Mouse (Mus musculus) heart, embryonic 16.5 days (tissue): ENCODE data around the gene Klhl8. TPM values are rescaled to one million over a fixed set of nuclear protein-coding genes. Genes with fewer than 3 reads are reported as not detected.

ENCODE experiments used
- ATAC-seq: fragments of 200-750 bp; cut with Nextera tagmentation; replicated peaks from 2 replicates; pipeline ENCODE4 v1.8.0; 2017; ENCODE audit warnings: moderate number of reproducible peaks; ENCODE audit not compliant: insufficient read depth, low FRiP score; ENCODE audit errors: extremely low read depth
- H3K27ac ChIP-seq: fragments of 300-500 bp; sonication (generic); 2 replicates; pipeline ENCODE4 v1.5.1; 2014; ENCODE audit warnings: mild to moderate bottlenecking, low read length, control low read depth, moderate library complexity
- H3K27me3 ChIP-seq: fragments of 300-500 bp; sonication (generic); 2 replicates; pipeline ENCODE4 v1.6.1; 2014; ENCODE audit warnings: low read length, mixed read lengths; ENCODE audit not compliant: control insufficient read depth, insufficient read depth
- H3K36me3 ChIP-seq: fragments of 300-500 bp; sonication (generic); 2 replicates; pipeline ENCODE4 v1.6.1; 2014; ENCODE audit not compliant: control insufficient read depth, insufficient read depth
- H3K4me1 ChIP-seq: fragments of 300-500 bp; sonication (generic); 2 replicates; pipeline ENCODE4 v1.6.1; 2014; ENCODE audit warnings: low read length, mixed read lengths; ENCODE audit not compliant: control insufficient read depth, insufficient read depth
- H3K4me2 ChIP-seq: fragments of 300-500 bp; sonication (generic); 2 replicates; pipeline ENCODE4 v1.6.1; 2014; ENCODE audit warnings: low read depth, mild to moderate bottlenecking, control low read depth, low read length
- H3K4me3 ChIP-seq: fragments of 300-500 bp; sonication (generic); 2 replicates; pipeline ENCODE4 v1.5.1; 2014; ENCODE audit warnings: mild to moderate bottlenecking, control low read depth, low read length
- H3K9ac ChIP-seq: fragments of 300-500 bp; sonication (generic); 2 replicates; pipeline ENCODE4 v1.6.1; 2014; ENCODE audit warnings: low read length, control low read depth
- H3K9me3 ChIP-seq: fragments of 300-500 bp; sonication (generic); replicated peaks from 2 replicates; pipeline ENCODE4 v1.6.1; 2016; ENCODE audit warnings: low read length; ENCODE audit not compliant: control insufficient read depth
- WGBS: fragments of 180-500 bp; shearing (Covaris S2); extraction: QIAGEN DNeasy Blood & Tissue Kit; methylation state at CpG from one replicate; pipeline ENCODE4 v1.1.7; 2014; 5-methylcytosine and 5-hydroxymethylcytosine counted together
- polyA plus RNA-seq: library from polyadenylated mRNA; unstranded; fragments of >200 nt; fragmentation: Nextera tagmentation; extraction: Ambion mirVana; gene quantifications from 2 replicates; pipeline ENCODE4 v1.2.1, GENCODE M21; 2015

Klhl8 gene
- polyA plus RNA-seq, 1 experiment from 2014 or later, result 13.8 TPM

GRCm38 (mm10) chr5:103813997-103814542, 97.0 kb downstream of the Klhl8 start:
- no peak overlapping the region for H3K9ac ChIP-seq
- H3K4me2 ChIP-seq, result no peak overlapping the region
- no peak for ATAC-seq
- WGBS, result 76% methylated on average over 12 of the region's 12 CpGs
- no peak overlapping the region for H3K4me3 ChIP-seq
- no peaks in the 10 kb centered on the region; the same call in 1 of the 2 replicates for H3K4me1 ChIP-seq
- no peaks in the 10 kb centered on the region for H3K36me3 ChIP-seq
- no peaks in the 10 kb centered on the region for H3K27me3 ChIP-seq
- no peaks in the 10 kb centered on the region for H3K9me3 ChIP-seq
- H3K27ac ChIP-seq, result no peak overlapping the region

GRCm38 (mm10) chr5:103813291-103813690, 97.8 kb downstream of the Klhl8 start:
- ATAC-seq, result no peak
- H3K9ac ChIP-seq, result no peak overlapping the region
- WGBS, result 84% methylated on average over 5 of the region's 5 CpGs
- no peak overlapping the region for H3K4me2 ChIP-seq
- no peaks in the 10 kb centered on the region for H3K36me3 ChIP-seq
- no peaks in the 10 kb centered on the region; the same call in 1 of the 2 replicates for H3K4me1 ChIP-seq
- no peaks in the 10 kb centered on the region for H3K27me3 ChIP-seq
- H3K9me3 ChIP-seq, result no peaks in the 10 kb centered on the region
- no peak overlapping the region for H3K4me3 ChIP-seq
- H3K27ac ChIP-seq, result no peak overlapping the region

Other genes with a start within 250 kb of the Klhl8 start
- 9.2 and 13.5 TPM in 2 replicates for gene Aff1, start 218.9 kb downstream of the Klhl8 start, polyA plus RNA-seq
- gene Hsd17b13, start 66.2 kb upstream of the Klhl8 start, polyA plus RNA-seq, result 0.11 TPM in 1 of 2 replicates, not detected in the other
- 3.3 and 3.5 TPM in 2 replicates for gene Hsd17b11, start 110.7 kb upstream of the Klhl8 start, polyA plus RNA-seq
- gene Nudt9, start 135.0 kb upstream of the Klhl8 start, polyA plus RNA-seq, result 54.0 and 55.7 TPM in 2 replicates
- not detected in 2 replicates for gene Gm17660, start 166.3 kb upstream of the Klhl8 start, polyA plus RNA-seq
- 131 and 161 TPM in 2 replicates for gene Sparcl1, start 202.5 kb upstream of the Klhl8 start, polyA plus RNA-seq